Mouse (Mus musculus) CD4-positive naive resting alpha-beta T cell, adult 76 days (primary cell): ENCODE results near the gene Adamts14. TPM values are rescaled to one million over a fixed set of nuclear protein-coding genes. Genes with fewer than 3 reads are reported as not detected.

ENCODE experiments used
- total RNA-seq: library from RNA; stranded (reverse); gene quantifications from one replicate; pipeline ENCODE4 v1.2.4, GENCODE M21; 2023

Adamts14 gene
- total RNA-seq, result 5.2 TPM

GRCm38 (mm10) chr10:61273081-61273843 lies at the start of gene Adamts14:
Adamts14 (minus strand) TSS chr10:61273438.

GRCm38 (mm10) chr10:61297477-61297876 lies 24.2 kb upstream of the Adamts14 start, which contains the start of gene Prf1:
Prf1 (plus strand) TSS chr10:61297833.

GRCm38 (mm10) chr10:61171654-61172053 lies 101.6 kb downstream of the Adamts14 start, which contains the start of gene Tbata:
Tbata (plus strand) TSS chr10:61171954.

DNA sequence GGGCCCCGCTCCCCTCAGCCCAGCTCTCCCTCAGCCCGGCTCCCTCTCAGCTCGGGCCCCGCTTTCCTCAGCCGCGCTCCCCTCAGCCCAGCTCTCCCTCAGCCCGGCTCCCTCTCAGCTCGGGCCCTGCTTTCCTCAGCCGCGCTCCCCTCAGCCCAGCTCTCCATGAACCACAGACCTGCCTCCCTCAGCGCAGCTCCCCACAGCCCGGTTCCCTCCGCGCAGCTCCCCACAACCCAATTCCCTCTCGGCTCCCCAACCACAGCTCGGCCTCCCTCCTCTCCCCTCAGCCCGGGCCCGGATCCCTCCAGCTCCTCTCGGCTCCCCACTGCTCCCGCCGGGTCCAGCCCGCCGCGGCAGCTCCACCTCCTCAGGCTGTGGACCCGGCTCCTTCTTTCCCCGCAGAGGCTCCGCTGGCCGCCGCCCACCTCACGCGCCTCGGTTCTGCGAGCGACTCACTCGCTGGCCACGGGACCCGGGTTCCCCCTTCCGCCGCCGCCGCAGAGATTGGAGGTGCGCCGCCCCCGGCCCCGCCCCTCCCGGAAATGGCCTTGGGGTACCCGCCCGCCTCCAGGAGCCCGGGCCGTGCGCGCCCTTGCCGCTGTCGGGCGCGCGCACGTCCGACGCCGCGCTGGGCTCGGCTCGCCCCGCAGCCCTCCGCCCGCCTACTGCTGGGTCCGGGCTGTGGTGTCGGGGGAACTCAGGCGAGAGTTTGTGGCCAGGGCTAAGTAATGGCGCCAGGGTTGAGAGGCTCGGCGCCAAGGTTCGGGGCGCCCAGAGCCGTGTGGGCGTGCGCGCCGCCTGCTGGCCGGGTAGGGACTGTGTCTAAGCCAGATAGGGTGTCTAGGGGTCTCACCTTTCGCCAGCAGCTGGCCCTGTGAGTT lies 125.8 kb downstream of the Adamts14 start, which contains the start of gene Sgpl1:
Sgpl1 (minus strand) TSS at position 547 of the 884 bp plus-strand sequence.

Other genes starting within 250 kb of the Adamts14 start
- gene Pcbd1, start 184.1 kb downstream of the Adamts14 start, total RNA-seq, result not detected
- 61.5 TPM for gene Sgpl1, start 125.7 kb downstream of the Adamts14 start, total RNA-seq
- not detected for gene Tbata, start 101.5 kb downstream of the Adamts14 start, total RNA-seq
- 29.5 TPM for gene Prf1, start 24.4 kb upstream of the Adamts14 start, total RNA-seq
- not detected for gene Pald1, start 110.1 kb upstream of the Adamts14 start, total RNA-seq
- not detected for gene Nodal, start 144.5 kb upstream of the Adamts14 start, total RNA-seq
- gene Eif4ebp2, start 179.2 kb upstream of the Adamts14 start, total RNA-seq, result 171 TPM
- gene Lrrc20, start 202.4 kb upstream of the Adamts14 start, total RNA-seq, result 3.9 TPM